Mouse (Mus musculus) small intestine, adult 2 months (tissue): ENCODE measurements around the gene Ip6k1.

Experiments used
- CTCF ChIP-seq: fragments of 200-500 bp; IDR thresholded peaks from 2 replicates; pipeline ENCODE4 v1.5.1; 2012; ENCODE audit warnings: low read depth, mild to moderate bottlenecking, control low read depth, inconsistent platforms, low read length, moderate library complexity, mixed read lengths; ENCODE audit not compliant: insufficient replicate concordance, insufficient read length; ENCODE audit errors: extremely low read depth
- POLR2A ChIP-seq: fragments of 200-500 bp; IDR thresholded peaks from 2 replicates; pipeline ENCODE4 v1.6.1; 2012; ENCODE audit warnings: low read depth, mild to moderate bottlenecking, control low read depth, inconsistent platforms, low read length, moderate library complexity

DNA sequence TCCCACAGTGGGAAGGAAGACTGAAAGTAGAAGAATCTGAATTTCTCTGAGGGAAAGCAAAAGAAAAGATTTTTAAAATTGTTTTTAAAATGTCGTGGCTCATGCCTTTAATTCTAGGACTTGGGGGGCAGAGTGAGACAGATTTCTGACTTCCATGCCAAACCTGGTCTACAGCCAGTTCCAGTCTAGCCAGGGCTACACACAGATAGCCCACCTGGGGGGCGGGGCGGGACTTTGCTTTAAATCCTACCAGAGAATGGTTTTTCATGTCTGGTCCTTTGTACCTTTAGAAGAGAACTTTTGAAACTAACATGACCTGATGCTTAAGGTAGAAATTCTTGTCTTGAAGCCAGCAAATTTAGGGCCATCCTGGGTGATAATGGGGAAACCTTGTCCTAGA is 20.9 kb downstream of the Ip6k1 start:
- TF ChIP-seq POLR2A (no peak), CTCF (no peak)
